Mouse (Mus musculus) B cell, adult 62 days (primary cell): Measurements from ENCODE around the gene Rpl18. TPM values are rescaled to one million over a fixed set of nuclear protein-coding genes. Genes with fewer than 3 reads are reported as not detected.

Source experiments
- total RNA-seq: library from RNA; stranded (reverse); gene quantifications from 4 replicates; pipeline ENCODE4 v1.2.4, GENCODE M21; 2023

Rpl18 gene
- 2,047 to 2,170 TPM (median 2,138 TPM) in 4 replicates for total RNA-seq

GRCm38 (mm10) chr7:45715090-45715708 is at the start of gene Rpl18:
Gene Rpl18 (plus strand): TSS chr7:45715457.

GRCm38 (mm10) chr7:45666161-45666560 is 49.1 kb upstream of the Rpl18 start, which contains the start of gene Fut2:
Gene Fut2 (minus strand): TSS chr7:45666394.

GRCm38 (mm10) chr7:45683396-45684050 is 31.7 kb upstream of the Rpl18 start, which contains the start of gene Ntn5:
Gene Ntn5 (plus strand): TSS chr7:45684022.

GRCm38 (mm10) chr7:45693921-45694591 is 21.2 kb upstream of the Rpl18 start, which contains the start of gene Sec1:
Gene Sec1 (minus strand): TSS chr7:45694402.

GRCm38 (mm10) chr7:45699523-45700141 is 15.6 kb upstream of the Rpl18 start, which contains the start of gene Car11:
Gene Car11 (plus strand): TSS chr7:45699843.

GRCm38 (mm10) chr7:45704730-45705442 is 10.4 kb upstream of the Rpl18 start, which contains the start of gene Dbp:
Gene Dbp (plus strand): TSS chr7:45705088.

GRCm38 (mm10) chr7:45717918-45718297 is 2.7 kb downstream of the Rpl18 start, which contains the start of gene Sphk2:
Gene Sphk2 (minus strand): TSS chr7:45718002.

GRCm38 (mm10) chr7:45720413-45721233 is 5.4 kb downstream of the Rpl18 start, which contains the start of gene Fam83e:
Gene Fam83e (plus strand): TSS chr7:45721212.

GRCm38 (mm10) chr7:45725713-45726112 is 10.5 kb downstream of the Rpl18 start, which contains the start of gene Spaca4:
Gene Spaca4 (minus strand): TSS chr7:45725813.

Other genes with a start within 250 kb of the Rpl18 start
- 111 to 118 TPM (median 114 TPM) in 4 replicates for gene Bax, start 248.6 kb upstream of the Rpl18 start, total RNA-seq
- gene Tulp2, start 233.6 kb upstream of the Rpl18 start, total RNA-seq, result not detected in 4 replicates
- gene Gm45808, start 228.6 kb upstream of the Rpl18 start, total RNA-seq, result 0.98 to 2.1 TPM in 2 of 4 replicates, not detected in the others
- 2.7 to 4.4 TPM (median 3.5 TPM) in 4 replicates for gene Dhdh, start 226.7 kb upstream of the Rpl18 start, total RNA-seq
- gene Nucb1, start 205.1 kb upstream of the Rpl18 start, total RNA-seq, result 71.0 to 90.0 TPM (median 76.5 TPM) in 4 replicates
- 1,459 to 1,639 TPM (median 1,567 TPM) in 4 replicates for gene Ppp1r15a, start 189.2 kb upstream of the Rpl18 start, total RNA-seq
- 1.4 to 3.1 TPM (median 2.0 TPM) in 4 replicates for gene Plekha4, start 189.1 kb upstream of the Rpl18 start, total RNA-seq
- not detected in 4 replicates for gene Hsd17b14, start 160.6 kb upstream of the Rpl18 start, total RNA-seq
- 29.0 to 35.7 TPM (median 34.2 TPM) in 4 replicates for gene Bcat2, start 145.3 kb upstream of the Rpl18 start, total RNA-seq
- gene Fgf21, start 100.0 kb upstream of the Rpl18 start, total RNA-seq, result not detected in 4 replicates
- not detected in 4 replicates for gene Fut1, start 98.2 kb upstream of the Rpl18 start, total RNA-seq
- not detected in 4 replicates for gene Izumo1, start 93.6 kb upstream of the Rpl18 start, total RNA-seq
- 0.18 to 0.36 TPM (median 0.26 TPM) in 4 replicates for gene Rasip1, start 88.0 kb upstream of the Rpl18 start, total RNA-seq
- not detected in 4 replicates for gene Mamstr, start 75.5 kb upstream of the Rpl18 start, total RNA-seq
- not detected in 4 replicates for gene Fut2, start 49.1 kb upstream of the Rpl18 start, total RNA-seq
- not detected in 4 replicates for gene Ntn5, start 31.4 kb upstream of the Rpl18 start, total RNA-seq
- gene Sec1, start 21.1 kb upstream of the Rpl18 start, total RNA-seq, result not detected in 4 replicates
- not detected in 4 replicates for gene Car11, start 15.6 kb upstream of the Rpl18 start, total RNA-seq
- gene Dbp, start 10.4 kb upstream of the Rpl18 start, total RNA-seq, result 19.3 to 25.2 TPM (median 23.7 TPM) in 4 replicates
- 31.9 to 35.1 TPM (median 32.5 TPM) in 4 replicates for gene Sphk2, start 2.5 kb downstream of the Rpl18 start, total RNA-seq
- 1.0 to 1.9 TPM (median 1.5 TPM) in 4 replicates for gene Fam83e, start 5.8 kb downstream of the Rpl18 start, total RNA-seq
- not detected in 4 replicates for gene Spaca4, start 10.4 kb downstream of the Rpl18 start, total RNA-seq
- 0.12 to 0.39 TPM in 2 of 4 replicates, not detected in the others for gene Lmtk3, start 68.3 kb downstream of the Rpl18 start, total RNA-seq
- gene Sult2b1, start 69.2 kb downstream of the Rpl18 start, total RNA-seq, result 1.4 to 1.9 TPM (median 1.5 TPM) in 3 of 4 replicates, not detected in the other
- gene Cyth2, start 99.1 kb downstream of the Rpl18 start, total RNA-seq, result 132 to 162 TPM (median 146 TPM) in 4 replicates
- gene Kcnj14, start 109.3 kb downstream of the Rpl18 start, total RNA-seq, result 3.5 to 4.3 TPM (median 3.9 TPM) in 4 replicates
- 29.3 to 33.0 TPM (median 30.4 TPM) in 4 replicates for gene Grwd1, start 115.5 kb downstream of the Rpl18 start, total RNA-seq
- 51.0 to 58.7 TPM (median 51.4 TPM) in 4 replicates for gene Kdelr1, start 157.3 kb downstream of the Rpl18 start, total RNA-seq
- 0.49 to 0.86 TPM (median 0.52 TPM) in 4 replicates for gene Grin2d, start 162.9 kb downstream of the Rpl18 start, total RNA-seq
- gene Syngr4, start 181.3 kb downstream of the Rpl18 start, total RNA-seq, result not detected in 4 replicates
- 7.6 to 13.6 TPM (median 9.5 TPM) in 4 replicates for gene Tmem143, start 181.5 kb downstream of the Rpl18 start, total RNA-seq
- 201 to 243 TPM (median 228 TPM) in 4 replicates for gene Emp3, start 205.9 kb downstream of the Rpl18 start, total RNA-seq
- 6.3 to 12.1 TPM (median 9.0 TPM) in 4 replicates for gene Ccdc114, start 208.6 kb downstream of the Rpl18 start, total RNA-seq